Comparison of ENCODE assay signal across 8 mouse cellular contexts in the genomic region with DNA sequence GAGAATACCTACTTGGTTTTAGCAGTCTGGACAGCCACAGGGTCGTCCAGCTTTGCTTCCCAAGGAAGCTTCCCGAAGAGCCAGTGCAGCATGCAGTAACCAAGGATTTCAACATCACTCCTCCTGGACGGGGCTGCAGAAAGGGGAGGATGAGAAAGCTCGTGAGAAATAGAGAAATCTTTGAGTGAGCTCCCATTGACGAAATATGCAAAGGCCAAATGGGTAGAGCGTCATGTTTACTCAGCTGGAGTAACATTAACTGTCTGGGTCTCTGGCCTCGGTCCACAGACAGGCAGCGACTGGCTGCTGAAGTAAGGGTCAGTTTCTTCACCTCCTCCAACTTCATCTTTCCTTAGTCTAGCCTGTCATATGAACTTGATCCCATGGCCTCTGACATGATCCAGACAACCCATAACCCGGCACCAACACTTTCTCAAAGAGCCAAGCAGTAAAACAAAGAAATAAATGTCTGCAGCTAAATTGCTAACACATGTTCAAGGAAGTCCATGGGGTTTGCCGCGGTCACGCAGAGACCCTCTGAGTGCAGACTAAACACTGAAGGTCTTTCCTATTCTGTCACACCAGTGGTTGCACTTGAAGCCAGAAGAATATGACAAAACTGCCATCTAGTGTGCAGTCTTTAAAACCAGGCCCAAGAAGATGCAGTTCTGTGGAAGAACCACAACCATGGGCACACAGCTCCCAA.
DNase-seq lines count a peak whose midpoint lies in the region; ATAC-seq and TF ChIP-seq lines count a peak whose summit lies in the region.

No protein-coding gene starts in this region.

- 0 out of 2 replicates have a peak overlapping the region, but pooled peaks have one; percentile 4 for H3K27ac ChIP-seq in forebrain, embryonic 10.5 days
- H3K27ac ChIP-seq in forebrain, embryonic 12.5 days, result no peak overlapping the region
- H3K27ac ChIP-seq in forebrain, embryonic 14.5 days (ENCODE audit: low read depth, low read length), result no peak overlapping the region
- no peak overlapping the region for H3K27ac ChIP-seq in liver, embryonic 14.5 days

- TF ChIP-seq CTCF in liver, embryonic 14.5 days (IDR thresholded peaks at IDR 0.05; ENCODE audit: low read depth), result 0 out of 2 replicates have a peak, but pooled peaks have one; percentile 24

- no peak overlapping the region for H3K4me3 ChIP-seq in forebrain, embryonic 10.5 days
- no peak overlapping the region for H3K4me3 ChIP-seq in forebrain, embryonic 12.5 days (replicated peaks)
- H3K4me3 ChIP-seq in forebrain, embryonic 14.5 days (ENCODE audit: low read depth, low read length), result no peak overlapping the region
- H3K4me3 ChIP-seq in liver, embryonic 14.5 days (ENCODE audit: insufficient read depth in 1 of 2, low read depth in 2 of 2, low read length in 2 of 2), result no peak overlapping the region

- H3K9ac ChIP-seq in forebrain, embryonic 12.5 days, result no peak overlapping the region
- no peak overlapping the region for H3K9ac ChIP-seq in forebrain, embryonic 14.5 days (ENCODE audit: low read length)
- H3K9ac ChIP-seq in liver, embryonic 14.5 days (replicated peaks), result no peak overlapping the region

- TF ChIP-seq EP300 in liver, embryonic 14.5 days (IDR thresholded peaks at IDR 0.05; ENCODE audit: low read depth), result no peak

- H3K9me3 ChIP-seq in forebrain, embryonic 10.5 days, result no peaks in the 10 kb centered on the region
- H3K9me3 ChIP-seq in forebrain, embryonic 12.5 days, result no peaks in the 10 kb centered on the region
- H3K9me3 ChIP-seq in forebrain, embryonic 14.5 days (replicated peaks; ENCODE audit: control insufficient read depth, low read length), result no peaks in the 10 kb centered on the region
- H3K9me3 ChIP-seq in liver, embryonic 14.5 days (ENCODE audit: control insufficient read depth, low read length), result no peaks in the 10 kb centered on the region

- H3K27me3 ChIP-seq in forebrain, embryonic 10.5 days (ENCODE audit: poor library complexity, severe bottlenecking), result no peaks in the 10 kb centered on the region
- no peaks in the 10 kb centered on the region for H3K27me3 ChIP-seq in forebrain, embryonic 12.5 days
- no peaks in the 10 kb centered on the region for H3K27me3 ChIP-seq in forebrain, embryonic 14.5 days (replicated peaks; ENCODE audit: control insufficient read depth, insufficient read depth, low read length)
- H3K27me3 ChIP-seq in liver, embryonic 14.5 days (ENCODE audit: control insufficient read depth, insufficient read depth, low read length), result no peaks in the 10 kb centered on the region

- 67% methylated on average over 12 of the region's 12 CpGs for WGBS in forebrain, embryonic 10.5 days
- 82% methylated on average over 12 of the region's 12 CpGs for WGBS in forebrain, embryonic 12.5 days
- WGBS in forebrain, embryonic 14.5 days, result 82% methylated on average over 12 of the region's 12 CpGs
- WGBS in liver, embryonic 14.5 days (ENCODE audit: insufficient replicate concordance), result 77% methylated on average over 12 of the region's 12 CpGs

- H3K4me2 ChIP-seq in forebrain, embryonic 12.5 days, result no peak overlapping the region
- no peak overlapping the region for H3K4me2 ChIP-seq in forebrain, embryonic 14.5 days (ENCODE audit: low read length)
- H3K4me2 ChIP-seq in liver, embryonic 14.5 days (ENCODE audit: low read depth), result no peak overlapping the region

- H3K36me3 ChIP-seq in forebrain, embryonic 10.5 days (replicated peaks), result no peaks in the 10 kb centered on the region
- no peaks in the 10 kb centered on the region for H3K36me3 ChIP-seq in forebrain, embryonic 12.5 days (replicated peaks)
- H3K36me3 ChIP-seq in forebrain, embryonic 14.5 days (ENCODE audit: control insufficient read depth, insufficient read depth, low read length), result no peaks in the 10 kb centered on the region
- no peaks in the 10 kb centered on the region; the same call in 1 of the 2 replicates for H3K36me3 ChIP-seq in liver, embryonic 14.5 days (replicated peaks; ENCODE audit: control insufficient read depth, insufficient read depth, low read depth)

- DNase-seq in forebrain, embryonic 10.5 days (ENCODE audit: extremely low spot score, low spot score), result peak; percentile 36
- DNase-seq in forebrain, embryonic 14.5 days (ENCODE audit: low spot score), result peak; percentile 73
- DNase-seq in heart, postnatal 10 days, result peak; percentile 48 to 51
- DNase-seq in kidney, postnatal 25 days, result peak; percentile 55 to 74
- DNase-seq in liver, embryonic 14.5 days (ENCODE audit: low read depth in 3 of 3, low spot score in 3 of 3), result no peak
- DNase-seq in ovary, postnatal 14 days (ENCODE audit: low spot score), result peak; percentile 15
- DNase-seq in natural killer cell, adult 2 months (ENCODE audit: low spot score in 2 of 2), result no peak

- ATAC-seq in forebrain, embryonic 12.5 days (ENCODE audit: low FRiP score), result no peak
- peak; percentile 70 for ATAC-seq in forebrain, embryonic 14.5 days
- ATAC-seq in liver, embryonic 14.5 days (ENCODE audit: insufficient read depth), result no peak

- no peaks in the 10 kb centered on the region for H3K4me1 ChIP-seq in forebrain, embryonic 10.5 days
- no peaks in the 10 kb centered on the region for H3K4me1 ChIP-seq in forebrain, embryonic 12.5 days
- H3K4me1 ChIP-seq in forebrain, embryonic 14.5 days (ENCODE audit: control insufficient read depth, insufficient read depth, low read length), result no peaks in the 10 kb centered on the region
- no peaks in the 10 kb centered on the region for H3K4me1 ChIP-seq in liver, embryonic 14.5 days (replicated peaks; ENCODE audit: control insufficient read depth in 2 of 2, insufficient read depth in 2 of 2, low read length in 1 of 2)

- intact Hi-C loops in heart, postnatal 10 days (cut with DNase I), result loop anchor here (5.0 kb wide), 1 partner anchor 288 kb away; no protein-coding TSS in a partner anchor

Comparison
In these comparisons a context has a peak if more than half of its experiments do, and no peak if none do; other contexts are left out.
1. DNase-seq: peak in forebrain, embryonic 10.5 days (single experiment), forebrain, embryonic 14.5 days (single experiment), heart, postnatal 10 days (2 of 2), kidney, postnatal 25 days (2 of 2) and ovary, postnatal 14 days (single experiment); none in liver, embryonic 14.5 days (0 of 3) and natural killer cell, adult 2 months (0 of 2).